Mouse (Mus musculus): ENCODE measurements around the gene Apol9b. TPM values are rescaled to one million over a fixed set of nuclear protein-coding genes. Genes with fewer than 3 reads are reported as not detected.

Apol9b gene
- polyA plus RNA-seq (2014; fragmentation: Illumina TruSeq; extraction: RNeasy Lipid Tissue Mini Kit (QIAGEN cat#74804); ENCODE audit: low read depth, low replicate concordance): not detected

GRCm38 (mm10) chr15:77728739-77729138 lies at the start of gene Apol9b:
Apol9b (plus strand) TSS chr15:77729039.

DNA sequence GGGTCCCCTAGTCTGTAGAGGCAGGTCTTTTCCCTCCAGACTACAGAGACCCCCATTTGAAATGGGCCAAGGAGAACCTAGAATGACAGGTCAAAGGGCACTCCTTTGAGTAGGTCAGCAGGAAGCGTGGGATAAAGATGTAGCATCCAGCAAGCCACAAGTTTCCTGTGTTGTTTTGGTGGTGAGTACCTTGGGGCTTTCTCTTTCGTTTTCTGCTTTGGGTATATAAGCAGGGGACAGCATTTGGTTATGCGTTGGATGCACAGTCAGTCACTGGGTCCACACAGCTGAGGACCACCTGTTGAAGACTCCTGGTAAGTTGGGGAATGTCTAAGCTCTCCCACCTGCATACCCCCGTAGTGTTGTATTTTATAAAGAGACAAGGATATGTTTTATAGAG lies 30.2 kb upstream of the Apol9b start, which contains the start of gene Apol7e:
Apol7e (plus strand) TSS at position 202 of the 400 bp plus-strand sequence.

GRCm38 (mm10) chr15:77756848-77757247 lies 28.0 kb downstream of the Apol9b start, which contains the start of gene Apol8:
Apol8 (minus strand) TSS chr15:77757003.

Other genes starting within 250 kb of the Apol9b start
- not detected for gene Apol11a, start 220.8 kb upstream of the Apol9b start, polyA plus RNA-seq (2014; fragmentation: Illumina TruSeq; extraction: RNeasy Lipid Tissue Mini Kit (QIAGEN cat#74804); ENCODE audit: low read depth, low replicate concordance)
- not detected for gene Apol7c, start 195.7 kb upstream of the Apol9b start, polyA plus RNA-seq (2014; fragmentation: Illumina TruSeq; extraction: RNeasy Lipid Tissue Mini Kit (QIAGEN cat#74804); ENCODE audit: low read depth, low replicate concordance)
- gene 1700025B11Rik, start 167.1 kb upstream of the Apol9b start, polyA plus RNA-seq (2014; fragmentation: Illumina TruSeq; extraction: RNeasy Lipid Tissue Mini Kit (QIAGEN cat#74804); ENCODE audit: low read depth, low replicate concordance): not detected
- 0.73 TPM for gene Apol10b, start 132.9 kb upstream of the Apol9b start, polyA plus RNA-seq (2014; fragmentation: Illumina TruSeq; extraction: RNeasy Lipid Tissue Mini Kit (QIAGEN cat#74804); ENCODE audit: low read depth, low replicate concordance)
- gene Gm36245, start 129.8 kb upstream of the Apol9b start, polyA plus RNA-seq (2014; fragmentation: Illumina TruSeq; extraction: RNeasy Lipid Tissue Mini Kit (QIAGEN cat#74804); ENCODE audit: low read depth, low replicate concordance): not detected
- not detected for gene Apol11b, start 85.8 kb upstream of the Apol9b start, polyA plus RNA-seq (2014; fragmentation: Illumina TruSeq; extraction: RNeasy Lipid Tissue Mini Kit (QIAGEN cat#74804); ENCODE audit: low read depth, low replicate concordance)
- not detected for gene Apol7e, start 30.2 kb upstream of the Apol9b start, polyA plus RNA-seq (2014; fragmentation: Illumina TruSeq; extraction: RNeasy Lipid Tissue Mini Kit (QIAGEN cat#74804); ENCODE audit: low read depth, low replicate concordance)
- not detected for gene Apol8, start 28.0 kb downstream of the Apol9b start, polyA plus RNA-seq (2014; fragmentation: Illumina TruSeq; extraction: RNeasy Lipid Tissue Mini Kit (QIAGEN cat#74804); ENCODE audit: low read depth, low replicate concordance)
- gene Myh9, start 113.1 kb downstream of the Apol9b start, polyA plus RNA-seq (2014; fragmentation: Illumina TruSeq; extraction: RNeasy Lipid Tissue Mini Kit (QIAGEN cat#74804); ENCODE audit: low read depth, low replicate concordance): 7.6 TPM
- 71.3 TPM for gene Txn2, start 200.0 kb downstream of the Apol9b start, polyA plus RNA-seq (2014; fragmentation: Illumina TruSeq; extraction: RNeasy Lipid Tissue Mini Kit (QIAGEN cat#74804); ENCODE audit: low read depth, low replicate concordance)
- 3.2 TPM for gene Foxred2, start 227.7 kb downstream of the Apol9b start, polyA plus RNA-seq (2014; fragmentation: Illumina TruSeq; extraction: RNeasy Lipid Tissue Mini Kit (QIAGEN cat#74804); ENCODE audit: low read depth, low replicate concordance)
- gene Eif3d, start 241.8 kb downstream of the Apol9b start, polyA plus RNA-seq (2014; fragmentation: Illumina TruSeq; extraction: RNeasy Lipid Tissue Mini Kit (QIAGEN cat#74804); ENCODE audit: low read depth, low replicate concordance): 15.1 TPM

All from kidney, adult 10 weeks (tissue).